Mouse (Mus musculus): ENCODE data around the gene Prss21.

- TF ChIP-seq GATA1 (IDR thresholded peaks at IDR 0.05; ENCODE audit: borderline replicate concordance, low read length) (no peak), FLI1 (IDR thresholded peaks at IDR 0.05; ENCODE audit: low read length) (no peak)
Measured at GRCm38 (mm10) chr17:23877166-23877565, 9.3 kb downstream of the Prss21 start.
